Mouse (Mus musculus) liver, postnatal 0 days (tissue): ENCODE results near the gene 9630041A04Rik. TPM values are rescaled to one million over a fixed set of nuclear protein-coding genes. Genes with fewer than 3 reads are reported as not detected.

Experiments
- ATAC-seq: fragments of 200-750 bp; cut with Nextera tagmentation; 2 replicates; pipeline ENCODE4 v1.8.0; 2017; ENCODE audit warnings: mild to moderate bottlenecking, moderate library complexity
- DNase-seq: peaks from one replicate; pipeline ENCODE4 v3.0.0-alpha.2; 2016
- H3K27ac ChIP-seq: fragments of 300-500 bp; sonication (generic); 2 replicates; pipeline ENCODE4 v1.5.1; 2014; ENCODE audit warnings: antibody characterized with exemption, moderate library complexity, mild to moderate bottlenecking, low read depth
- H3K27me3 ChIP-seq: fragments of 300-500 bp; sonication (generic); 2 replicates; pipeline ENCODE4 v1.6.1; 2014; ENCODE audit warnings: low read length, control low read depth, mixed read lengths; ENCODE audit not compliant: insufficient read depth
- H3K36me3 ChIP-seq: fragments of 300-500 bp; sonication (generic); replicated peaks from 2 replicates; pipeline ENCODE4 v1.6.1; 2014; ENCODE audit warnings: mild to moderate bottlenecking, control low read depth, low read length, moderate library complexity, mixed read lengths; ENCODE audit not compliant: insufficient read depth
- H3K4me1 ChIP-seq: fragments of 300-500 bp; sonication (generic); 2 replicates; pipeline ENCODE4 v1.6.1; 2014; ENCODE audit warnings: antibody characterized with exemption, mild to moderate bottlenecking, control low read depth; ENCODE audit not compliant: insufficient read depth
- H3K4me2 ChIP-seq: fragments of 300-500 bp; sonication (generic); 2 replicates; pipeline ENCODE4 v1.6.1; 2014; ENCODE audit warnings: low read depth, mild to moderate bottlenecking, low read length, moderate library complexity, mixed read lengths
- H3K4me3 ChIP-seq: fragments of 300-500 bp; sonication (generic); 2 replicates; pipeline ENCODE4 v1.5.1; 2014; ENCODE audit warnings: low read depth, low read length
- H3K9ac ChIP-seq: fragments of 300-500 bp; sonication (generic); replicated peaks from 2 replicates; pipeline ENCODE4 v1.6.1; 2014; ENCODE audit warnings: mild to moderate bottlenecking, moderate library complexity
- H3K9me3 ChIP-seq: fragments of 300-500 bp; sonication (generic); 2 replicates; pipeline ENCODE4 v1.6.1; 2016; ENCODE audit warnings: mild to moderate bottlenecking, control low read depth, low read length, mixed read lengths
- CTCF ChIP-seq: sonication (generic); IDR thresholded peaks from 2 replicates; pipeline ENCODE4 v1.5.1; 2016; ENCODE audit warnings: antibody characterized with exemption, low read depth
- EP300 ChIP-seq: IDR thresholded peaks from 2 replicates; pipeline ENCODE4 v1.6.1; 2016; ENCODE audit warnings: antibody characterized with exemption, low read depth, mild to moderate bottlenecking
- WGBS: fragments of 180-500 bp; shearing (Covaris S2); extraction: QIAGEN DNeasy Blood & Tissue Kit; methylation state at CpG from one replicate; pipeline ENCODE4 v1.1.7; 2014; ENCODE audit not compliant: insufficient replicate concordance; 5-methylcytosine and 5-hydroxymethylcytosine counted together
- polyA plus RNA-seq: library from polyadenylated mRNA; unstranded; fragments of >200 nt; fragmentation: Nextera tagmentation; extraction: Ambion mirVana; gene quantifications from 2 replicates; pipeline ENCODE4 v1.2.1, GENCODE M21; 2015

Gene 9630041A04Rik
- polyA plus RNA-seq, 1 experiment from 2014 or later, result not detected

GRCm38 (mm10) chr9:101990836-101991235 is 129.2 kb downstream of the 9630041A04Rik start:
- TF ChIP-seq CTCF, result no peak
- no peak for TF ChIP-seq EP300
- H3K27me3 ChIP-seq, result no peaks in the 10 kb centered on the region
- no peak overlapping the region for H3K4me3 ChIP-seq
- H3K27ac ChIP-seq, result no peak overlapping the region
- no peaks in the 10 kb centered on the region for H3K36me3 ChIP-seq
- peaks cover 32% of the 10 kb centered on the region for H3K4me1 ChIP-seq
- ATAC-seq, result no peak
- no peak overlapping the region for H3K4me2 ChIP-seq
- no peak overlapping the region for H3K9ac ChIP-seq
- no peak for DNase-seq
- no peaks in the 10 kb centered on the region for H3K9me3 ChIP-seq
- WGBS, result 76% methylated on average over 12 of the region's 12 CpGs
